Mouse (Mus musculus) kidney, postnatal 36 days (tissue): Measurements from ENCODE around the gene Gm45799.
A peak's percentile ranks its signal among the peaks of the same experiment; 100 is the strongest.

ENCODE experiments used
- DNase-seq, 2 experiments: peaks; one replicate each; pipeline ENCODE4 v3.0.0; 2021 to 2022; ENCODE audit warnings: mixed read lengths in 2 of 2

The Gm45799 gene

DNA sequence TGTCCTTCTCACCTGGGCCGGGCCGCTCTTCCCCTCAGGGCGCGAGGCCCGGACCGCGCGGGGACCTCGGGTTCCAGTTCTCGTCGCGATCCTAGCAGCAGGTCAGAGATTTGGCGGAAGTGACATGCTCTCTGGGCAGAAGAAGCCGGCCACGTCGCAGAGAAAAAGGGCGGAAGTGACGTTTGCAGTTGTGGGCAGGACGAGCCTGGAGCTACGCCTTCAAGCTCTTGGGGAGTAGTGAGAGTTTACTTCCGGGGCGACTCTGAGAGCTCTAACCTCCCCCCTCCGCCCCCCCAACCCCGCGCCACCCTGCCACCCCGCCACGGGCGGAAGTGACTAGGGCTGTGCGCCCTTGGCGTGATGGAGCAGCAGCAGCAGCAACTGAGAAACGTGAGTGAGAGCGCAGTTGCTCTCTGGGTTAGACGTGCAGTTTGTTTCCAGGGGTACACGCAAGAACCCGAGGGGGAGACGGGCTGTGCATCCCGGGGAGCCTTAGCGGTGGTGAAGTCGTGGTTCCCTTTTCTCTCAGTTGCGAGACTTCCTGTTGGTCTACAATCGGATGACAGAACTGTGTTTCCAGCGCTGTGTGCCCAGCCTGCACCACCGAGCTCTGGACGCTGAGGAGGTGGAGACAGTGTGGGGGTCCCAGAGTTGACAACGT lies at the start of gene Gm45799, which contains the start of gene Arfip2:
TSS of gene Gm45799 (plus strand) at position 320 of the 661 bp plus-strand sequence.
TSS of gene Arfip2 (minus strand) at position 184 of the 661 bp plus-strand sequence.
- peak; percentile 97 to 99 for DNase-seq

DNA sequence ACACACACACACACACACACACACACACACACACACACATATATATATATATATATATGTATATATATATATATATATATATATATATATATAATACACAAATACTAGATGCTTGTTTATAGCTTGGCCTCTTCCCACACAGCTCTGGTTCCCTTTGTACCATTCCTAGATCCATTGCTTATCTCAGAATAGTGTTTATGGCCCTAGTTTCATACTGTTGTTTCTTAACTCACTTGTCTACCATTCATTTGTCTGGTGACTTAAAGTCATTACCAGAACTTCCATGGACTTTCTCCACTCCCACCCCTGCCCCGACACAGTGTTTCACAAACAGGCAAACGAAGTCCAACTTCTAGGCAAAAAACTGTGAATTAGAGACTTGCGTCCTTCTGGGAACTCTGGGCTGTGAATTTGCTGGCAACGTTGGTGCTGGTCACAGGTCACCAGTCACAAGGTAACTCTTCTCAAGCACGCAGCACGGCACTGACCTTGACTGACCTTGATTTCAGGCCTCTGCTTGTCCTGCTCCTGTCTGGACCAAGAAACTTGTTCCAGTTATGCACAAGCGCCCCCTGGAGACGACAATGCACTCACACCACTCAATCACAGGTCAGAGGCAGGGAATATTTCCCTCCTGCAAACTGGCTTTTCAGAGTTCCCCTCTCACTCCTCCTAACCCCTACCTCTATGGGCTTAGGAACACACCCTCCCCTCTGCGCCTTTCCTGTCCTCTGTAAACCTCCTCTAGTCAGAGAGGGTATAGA lies 37.3 kb upstream of the Gm45799 start:
- peak; percentile 93 to 96 for DNase-seq

DNA sequence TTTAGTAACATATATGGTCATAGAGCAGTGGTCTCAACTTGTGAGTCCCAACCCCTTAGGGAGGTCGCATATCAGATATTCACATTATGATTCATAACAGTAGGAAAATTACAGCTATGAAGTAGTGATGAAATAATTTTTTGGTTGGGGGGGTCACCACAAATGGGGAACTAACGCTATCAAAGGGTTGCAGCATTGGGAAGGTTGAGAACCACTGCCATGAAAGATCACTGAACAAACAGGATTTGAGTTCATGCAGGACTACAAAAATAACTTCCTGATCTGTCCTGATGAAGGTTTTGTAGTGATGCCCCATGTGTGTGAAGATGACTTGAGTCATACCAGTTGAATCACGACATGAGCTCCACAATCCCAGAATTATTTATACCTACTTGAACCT lies 31.9 kb upstream of the Gm45799 start:
- no peak for DNase-seq

DNA sequence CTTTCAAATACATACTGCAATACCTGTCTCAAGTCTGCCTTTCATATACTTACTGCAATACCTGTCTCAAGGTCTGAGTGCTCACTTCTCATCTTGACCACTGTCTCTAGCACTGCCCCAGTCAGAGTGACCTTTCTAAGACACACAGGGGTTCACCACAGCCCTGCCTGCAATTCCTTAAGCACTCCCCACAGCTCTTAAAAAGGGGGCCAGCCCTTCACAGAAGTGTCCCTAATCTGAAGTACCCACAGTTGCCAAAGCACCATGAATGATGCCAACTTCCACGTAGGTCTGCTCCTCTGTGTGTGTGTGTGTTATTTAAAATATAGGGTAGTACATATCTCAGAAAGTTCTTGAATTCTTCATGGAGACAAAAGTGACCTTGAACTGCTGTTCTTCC lies 28.6 kb upstream of the Gm45799 start:
- DNase-seq = no peak

DNA sequence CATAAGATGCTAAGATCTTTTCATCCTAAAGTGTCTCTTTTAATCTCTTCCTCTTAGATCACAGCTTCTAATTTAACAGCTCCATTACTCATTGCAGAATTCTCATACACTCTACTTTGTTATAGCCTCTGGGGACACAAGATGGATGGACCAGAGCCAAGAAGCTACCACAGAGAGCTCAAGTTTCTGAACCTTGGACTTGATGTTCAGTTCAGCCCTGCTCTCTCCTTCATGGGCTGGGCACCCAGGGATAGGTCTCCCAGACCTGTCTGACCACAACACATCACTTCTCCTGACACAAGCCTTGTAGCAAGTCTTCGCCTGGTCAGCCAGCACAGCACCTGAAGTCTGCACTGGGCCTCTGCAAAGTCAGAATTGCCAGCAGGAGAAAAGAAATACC lies 26.0 kb upstream of the Gm45799 start:
- DNase-seq = peak; percentile 53 to 54

DNA sequence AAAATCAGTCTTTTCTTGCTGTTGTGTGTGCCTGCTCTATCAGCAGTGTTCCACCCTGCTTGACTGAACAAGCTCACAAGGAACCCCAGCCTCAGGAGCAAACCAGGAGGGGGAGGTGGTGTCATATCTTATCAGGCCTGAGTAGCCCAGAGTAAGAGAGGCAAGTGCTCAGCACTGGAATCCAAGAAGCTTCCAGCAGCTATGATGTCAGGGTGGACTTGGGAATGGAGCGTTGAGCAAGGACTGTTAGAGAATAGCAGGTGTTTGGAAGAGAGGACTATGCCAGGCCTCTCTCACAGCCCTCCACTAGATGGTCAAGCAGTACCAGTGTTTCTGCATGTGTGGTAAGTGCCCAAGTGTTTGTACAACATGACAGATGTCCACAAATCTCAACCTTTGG lies 24.6 kb upstream of the Gm45799 start:
- DNase-seq = no peak

DNA sequence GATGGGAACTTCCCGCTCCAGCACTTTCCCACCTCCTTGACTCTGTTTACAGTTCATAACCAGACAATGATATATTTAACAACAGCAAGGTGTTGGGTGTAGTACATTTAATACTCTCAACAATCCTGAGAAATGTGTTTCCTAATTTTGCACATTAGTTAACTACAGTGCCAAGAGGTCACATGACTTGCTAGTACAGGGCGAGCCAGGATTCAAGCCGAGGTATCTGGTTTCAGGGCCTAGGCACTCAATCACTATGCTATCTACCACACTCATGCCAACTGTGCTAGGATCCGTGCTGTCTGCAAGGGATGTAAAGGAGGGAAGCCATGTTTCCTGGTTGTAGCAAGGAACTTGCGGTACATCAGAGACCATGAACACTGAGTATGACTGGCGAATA lies 23.8 kb upstream of the Gm45799 start:
- DNase-seq = no peak

DNA sequence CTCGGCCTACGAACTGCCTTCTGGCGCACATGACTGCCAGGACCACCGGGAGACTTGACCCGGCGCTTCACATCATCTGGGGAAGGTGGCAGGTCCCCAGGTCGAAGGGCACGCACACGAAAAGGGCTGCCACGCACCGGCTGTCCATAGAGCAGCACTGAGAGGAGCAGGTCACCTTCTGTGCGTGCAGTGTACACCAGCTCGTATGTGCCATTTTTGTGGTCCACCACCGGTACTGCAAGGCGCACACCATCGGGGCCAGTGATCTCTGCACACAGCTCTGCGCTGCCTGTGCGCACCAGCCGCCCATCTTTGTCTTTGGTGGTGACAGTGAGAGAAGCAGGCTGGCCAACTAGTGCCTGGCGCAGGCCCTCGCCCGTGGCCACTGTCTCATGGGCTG lies 22.5 kb upstream of the Gm45799 start:
- no peak for DNase-seq

DNA sequence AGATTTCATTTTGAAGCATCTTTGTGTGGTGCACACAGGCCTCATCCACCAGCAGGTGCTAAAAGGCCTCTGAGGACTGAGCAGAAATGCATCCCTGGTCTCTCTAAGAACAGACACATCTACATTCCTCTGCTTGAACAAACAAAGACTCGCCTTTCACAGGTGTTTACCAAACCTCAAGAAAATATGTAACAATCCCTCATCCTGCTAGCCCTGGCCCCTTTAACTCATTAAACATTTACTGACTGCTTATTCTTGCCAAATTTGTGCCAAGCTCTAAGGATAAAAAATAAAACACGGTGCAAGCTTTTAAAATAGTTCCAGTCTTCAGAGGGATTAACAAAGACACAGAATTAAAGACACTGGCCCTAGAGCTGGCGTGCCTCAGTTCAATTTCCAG lies 20.7 kb upstream of the Gm45799 start:
- DNase-seq = no peak

DNA sequence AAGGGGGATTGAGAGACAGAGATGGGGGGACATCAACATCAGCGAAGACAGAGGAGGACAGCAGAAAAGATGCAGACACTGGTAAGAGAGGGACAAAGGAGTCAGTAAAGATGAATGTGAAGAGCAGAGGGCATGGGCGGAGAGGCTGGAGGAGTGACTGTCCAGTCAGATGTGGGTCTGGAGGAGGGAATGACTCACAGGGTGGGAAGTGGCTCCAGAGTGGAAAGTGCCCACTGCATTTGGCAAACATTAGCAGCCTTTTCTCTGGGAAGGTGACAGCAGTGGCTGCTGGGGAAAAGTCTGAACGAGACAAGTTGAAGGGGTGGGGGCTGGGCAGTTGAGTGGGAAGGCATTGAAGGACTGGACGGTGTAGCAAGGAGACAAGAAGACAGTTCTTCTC lies 19.3 kb upstream of the Gm45799 start:
- DNase-seq = no peak

DNA sequence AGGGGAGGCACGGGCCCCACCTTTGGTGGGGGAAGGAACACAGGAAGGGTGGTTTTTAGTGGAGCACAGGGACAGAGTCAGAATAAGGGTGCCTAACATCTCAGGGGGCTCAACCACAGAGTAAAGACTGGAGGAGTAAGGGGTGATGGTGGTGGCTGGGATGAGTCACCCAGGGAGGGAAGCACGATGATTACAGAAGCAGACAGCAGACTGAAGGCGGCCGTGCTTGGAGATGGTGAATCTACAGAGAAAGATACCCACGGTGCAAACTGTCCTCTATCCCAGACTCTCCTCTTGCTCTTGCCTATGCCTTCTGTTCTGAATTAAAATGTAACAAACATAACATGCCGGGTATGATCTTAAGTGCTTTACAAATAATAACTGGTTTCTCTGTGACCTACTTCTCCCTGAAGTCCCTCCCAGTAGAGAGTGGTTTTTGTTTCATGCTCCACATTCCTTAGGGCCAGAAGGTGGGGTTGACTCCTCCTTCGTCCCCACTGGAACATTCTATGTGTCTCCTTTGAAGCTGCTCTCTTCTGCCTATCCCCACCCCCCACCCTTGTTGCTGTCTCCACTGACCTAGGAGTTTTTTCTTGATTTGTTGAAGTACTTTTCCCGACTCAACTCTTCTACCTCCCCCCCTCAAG lies 18.6 kb upstream of the Gm45799 start:
- DNase-seq = no peak

DNA sequence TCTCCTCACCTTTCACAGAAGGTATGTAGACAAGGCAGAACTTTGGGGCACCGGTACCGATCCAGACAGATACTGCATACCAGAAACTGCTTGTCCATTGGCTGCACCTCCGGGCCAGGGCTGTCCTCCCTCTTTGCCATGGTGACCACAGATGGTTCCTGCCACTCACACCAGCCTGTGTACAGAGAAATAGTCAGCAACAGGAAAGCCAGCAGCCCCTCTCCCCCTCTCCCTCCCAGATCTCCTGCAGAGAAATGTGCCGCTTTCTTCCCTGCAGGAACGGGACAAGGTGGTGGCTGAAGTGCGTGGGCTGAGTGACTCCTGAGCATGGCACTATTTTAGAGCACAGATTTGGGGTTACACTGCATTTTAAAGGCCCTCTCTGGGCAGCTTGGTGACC lies 15.0 kb upstream of the Gm45799 start:
- peak in 1 of 2 experiments; percentile 41 for DNase-seq

DNA sequence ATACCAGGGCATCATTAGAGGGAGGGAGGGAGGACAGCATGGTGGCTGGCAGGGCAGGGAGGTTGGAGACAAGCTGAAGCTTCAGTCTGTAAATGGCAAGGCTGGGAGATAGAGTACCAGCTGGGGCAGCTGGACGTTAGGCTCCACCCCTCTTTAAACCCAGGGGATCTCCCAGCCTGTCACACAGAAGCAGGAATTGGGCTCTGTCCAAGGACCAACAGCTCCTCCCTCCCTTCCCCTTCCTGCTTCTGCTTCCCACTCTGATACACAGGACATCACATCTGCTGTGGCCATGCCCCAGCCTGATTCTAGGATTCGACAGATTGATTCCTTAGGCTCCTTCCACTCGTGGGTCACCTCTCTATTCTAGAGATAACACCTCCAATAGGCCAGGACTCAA lies 11.7 kb upstream of the Gm45799 start:
- DNase-seq = peak; percentile 77 to 84

DNA sequence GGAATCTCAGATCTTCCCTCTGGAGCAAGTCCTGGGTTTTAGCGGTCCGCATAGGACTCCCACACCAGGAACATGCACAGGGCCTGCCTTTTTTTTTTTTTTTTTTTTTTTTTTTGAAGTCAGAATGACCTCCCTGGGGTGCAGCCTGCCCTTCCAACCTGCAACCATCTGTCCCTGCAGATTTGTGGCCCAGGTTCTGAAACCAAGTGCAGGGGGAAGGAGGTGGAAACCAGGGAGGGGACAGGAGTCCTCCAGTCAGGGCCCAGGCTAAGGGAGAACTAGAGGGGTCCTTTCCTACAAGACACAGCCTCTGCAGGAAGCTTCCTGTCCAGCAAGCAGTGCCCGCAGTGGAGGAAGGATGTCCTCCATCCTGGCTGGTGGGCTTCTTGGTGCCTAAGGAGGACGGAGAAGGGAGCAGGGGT lies 7.8 kb upstream of the Gm45799 start:
- DNase-seq = peak in 1 of 2 experiments; percentile 27

DNA sequence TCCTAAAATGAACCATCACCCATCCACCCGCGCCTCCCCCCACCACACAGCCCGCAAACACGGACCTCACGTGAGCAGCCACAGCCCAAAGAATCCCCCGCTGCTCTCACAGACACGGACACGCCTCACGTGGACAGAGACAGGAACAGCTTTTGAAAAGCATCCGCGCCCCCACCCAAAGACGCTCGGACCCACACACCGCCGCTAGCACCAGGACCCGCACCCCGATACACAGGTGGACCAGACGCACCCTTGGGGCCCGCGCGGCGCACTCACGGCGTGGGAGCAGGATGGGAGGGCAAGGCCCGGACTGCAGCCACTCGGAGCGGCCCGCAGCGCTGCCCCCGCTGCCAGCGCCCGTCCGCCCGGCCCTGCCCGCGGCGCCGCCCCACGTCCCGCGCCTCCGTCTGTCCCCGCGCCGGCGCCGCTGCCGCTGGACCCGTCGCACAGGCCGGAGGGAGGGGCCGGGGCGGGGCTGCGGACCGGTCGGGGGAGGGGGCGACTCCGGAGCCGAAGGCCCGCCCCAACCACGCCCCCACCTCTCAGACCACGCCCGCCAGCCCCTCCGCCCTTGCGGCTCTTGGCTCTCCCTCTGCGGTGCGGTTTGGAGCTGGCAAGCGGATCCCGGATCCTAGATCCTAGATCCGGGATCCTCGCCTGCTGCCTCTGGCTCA lies 7.1 kb upstream of the Gm45799 start, which contains the start of gene Trim3:
TSS of gene Trim3 (minus strand) at position 445 of the 674 bp plus-strand sequence.
- peak; percentile 93 to 98 for DNase-seq

DNA sequence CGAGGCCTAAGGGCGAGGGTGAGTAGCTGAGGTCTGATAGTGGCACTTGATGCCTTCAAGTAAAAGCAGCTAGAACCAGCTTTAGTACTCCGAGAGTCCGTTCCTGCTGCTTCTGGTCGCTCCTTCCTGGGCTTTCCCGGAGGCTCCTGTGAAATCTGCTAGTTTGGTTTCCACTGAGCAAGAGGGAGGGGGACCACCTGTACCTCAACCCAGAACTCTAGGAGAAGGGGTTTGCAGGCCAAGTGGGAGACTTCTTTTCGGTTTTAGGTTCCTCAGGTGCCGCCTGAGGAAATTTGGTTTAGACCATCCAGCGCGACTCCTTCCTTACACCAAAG lies 6.6 kb upstream of the Gm45799 start:
- no peak for DNase-seq

DNA sequence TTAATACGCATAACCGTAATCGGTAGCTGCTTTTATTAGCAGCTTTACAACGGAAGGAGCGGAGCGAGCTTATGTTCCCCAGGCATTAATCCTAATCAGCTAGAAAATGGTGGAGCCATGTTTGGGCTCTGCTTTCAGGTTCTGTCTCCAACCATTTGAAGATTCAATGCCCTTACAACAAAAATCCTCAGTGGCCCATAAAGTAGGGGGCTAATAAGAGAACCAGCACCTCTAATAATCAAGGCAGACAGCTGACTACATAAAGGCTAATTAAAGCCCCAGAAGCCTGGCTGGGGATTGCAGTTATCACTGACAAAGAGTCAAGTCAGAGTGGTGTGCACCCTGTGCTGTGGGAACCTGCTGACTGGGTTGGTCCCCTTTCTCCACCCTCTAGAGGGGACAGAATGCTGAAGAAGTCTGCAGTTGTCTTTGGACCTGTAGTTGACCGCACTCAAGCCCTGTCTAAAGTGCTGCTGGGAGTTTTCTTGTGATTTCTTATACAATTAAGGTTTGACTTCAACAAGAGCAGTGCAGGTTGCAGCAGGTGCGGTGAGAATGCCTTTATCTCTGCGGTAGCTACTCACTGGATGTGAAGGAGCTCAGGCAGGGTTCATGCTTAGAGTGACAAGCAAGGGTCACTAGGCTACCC lies 6.0 kb upstream of the Gm45799 start:
- DNase-seq = no peak

DNA sequence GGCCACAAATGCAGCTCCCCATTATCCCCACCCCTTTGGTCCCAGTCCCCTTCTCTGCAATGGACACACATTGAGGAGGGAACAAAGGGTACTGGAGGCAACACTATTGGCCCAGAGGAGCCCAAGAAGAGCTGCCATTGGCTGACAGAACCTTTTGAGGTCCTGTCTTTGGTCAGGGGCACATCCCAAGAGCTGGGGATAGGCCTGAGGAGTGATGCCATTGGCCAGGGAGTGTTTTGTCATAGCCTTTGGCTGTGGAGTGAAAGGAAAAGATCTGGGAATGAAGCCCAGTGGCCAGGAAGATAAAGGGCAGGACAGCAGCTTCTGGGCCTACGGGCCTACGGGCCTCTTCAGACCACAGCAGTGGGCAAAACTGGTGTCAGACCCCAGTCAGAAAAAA lies 4.6 kb upstream of the Gm45799 start:
- no peak for DNase-seq

DNA sequence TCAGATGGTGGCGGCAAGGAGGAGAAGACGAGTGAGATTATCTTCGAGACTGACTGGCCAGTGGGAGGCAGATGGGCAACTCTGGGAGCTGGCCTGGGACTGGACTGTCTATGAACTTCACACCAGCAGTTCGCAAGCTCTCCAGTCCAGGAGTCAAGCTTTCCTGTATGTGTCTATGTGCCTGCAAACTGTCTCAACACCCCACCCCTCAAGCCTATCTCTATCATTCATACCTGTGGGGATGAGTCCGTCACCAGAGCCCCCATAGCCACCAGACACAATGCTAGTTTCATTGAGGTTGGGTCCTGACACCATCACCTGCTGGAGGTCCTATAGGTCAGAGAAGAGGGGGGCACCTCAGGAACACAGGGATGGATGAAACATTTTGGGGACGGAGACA lies 1.6 kb upstream of the Gm45799 start:
- no peak for DNase-seq

DNA sequence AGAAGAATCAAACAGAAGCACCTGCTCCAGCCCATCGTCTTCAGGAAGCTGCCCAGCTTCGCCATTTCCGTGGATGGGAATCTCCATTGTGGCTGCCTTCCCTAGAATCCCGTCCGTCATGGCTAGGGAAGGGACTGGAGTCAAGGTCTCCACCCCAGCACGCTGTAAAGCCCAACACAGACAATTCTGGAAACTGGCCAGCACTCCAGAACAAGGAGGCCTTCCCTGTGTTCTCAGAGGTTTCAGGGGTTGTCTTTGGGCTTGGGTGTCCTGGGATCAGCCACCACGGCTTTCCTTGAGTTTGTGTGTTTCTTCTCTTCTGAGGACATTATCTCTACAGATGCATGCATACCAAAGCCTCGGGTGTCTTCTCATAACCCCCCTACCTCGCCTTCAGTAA lies 1.0 kb upstream of the Gm45799 start:
- DNase-seq = peak in 1 of 2 experiments; percentile 35

DNA sequence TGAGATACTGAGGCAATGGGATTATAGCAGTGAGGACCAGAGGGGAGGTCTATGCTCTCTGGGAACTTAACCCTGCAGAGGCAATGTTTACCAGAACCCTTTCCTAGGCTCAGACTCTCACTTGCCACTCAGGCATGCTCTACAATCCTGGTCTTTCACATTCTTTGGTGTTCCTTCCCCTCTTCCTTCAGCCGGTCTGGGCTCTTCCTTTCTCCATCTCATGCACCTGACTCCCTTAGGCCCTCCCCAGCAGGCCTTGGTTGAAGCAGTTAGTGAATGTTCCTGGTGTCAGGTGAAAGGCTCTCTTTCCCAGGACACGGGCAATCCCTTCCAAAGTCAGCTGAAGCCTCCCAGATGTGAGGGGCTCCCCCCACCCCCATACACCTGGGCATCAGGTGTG lies 596 bp upstream of the Gm45799 start, which contains the start of gene Timm10b:
TSS of gene Timm10b (plus strand) at position 301 of the 400 bp plus-strand sequence.
- no peak for DNase-seq

DNA sequence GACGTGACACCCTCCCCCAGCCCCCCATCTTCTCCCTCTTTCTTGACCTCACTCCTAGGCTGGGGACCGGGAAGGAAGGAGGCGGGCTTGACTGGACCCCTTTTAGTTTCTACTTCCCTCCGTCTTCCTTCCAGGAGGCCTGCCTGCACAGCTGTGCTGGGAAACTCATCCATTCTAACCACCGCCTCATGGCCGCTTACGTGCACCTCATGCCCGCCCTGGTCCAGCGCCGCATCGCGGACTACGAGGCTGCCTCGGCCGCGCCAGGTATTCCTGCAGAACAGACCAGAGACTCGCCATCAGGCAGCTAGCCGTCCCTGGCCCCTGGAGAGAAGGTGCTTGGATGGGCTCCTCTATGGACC lies 523 bp downstream of the Gm45799 start:
- DNase-seq = peak in 1 of 2 experiments; percentile 52

DNA sequence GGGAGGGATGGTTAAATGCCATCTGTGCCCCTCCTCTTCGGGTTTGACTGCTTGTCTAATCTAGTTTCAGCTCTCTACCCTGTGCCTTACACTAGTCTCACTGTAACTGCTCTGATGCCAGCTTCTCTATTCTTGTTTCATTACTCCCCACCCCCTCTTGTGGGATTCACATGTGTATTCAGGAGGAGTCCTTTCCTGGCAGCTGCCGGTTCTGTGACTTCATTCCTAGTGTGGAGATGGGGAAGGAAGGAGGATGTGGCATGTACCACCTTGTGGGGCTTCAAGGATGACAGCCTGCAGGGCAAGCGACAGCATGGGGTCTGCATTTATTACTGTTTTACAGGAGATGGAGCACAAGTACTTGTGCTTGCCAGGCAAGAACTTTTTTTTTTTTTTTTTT lies 1.6 kb downstream of the Gm45799 start:
- no peak for DNase-seq
